Mouse (Mus musculus) lung, embryonic 16.5 days (tissue): ENCODE measurements around the gene Napa. TPM values are rescaled to one million over a fixed set of nuclear protein-coding genes. Genes with fewer than 3 reads are reported as not detected.

Experiments
- ATAC-seq: fragments of 200-750 bp; cut with Nextera tagmentation; 2 replicates; pipeline ENCODE4 v1.8.0; 2017; ENCODE audit warnings: low read depth, mild to moderate bottlenecking, moderate library complexity
- H3K27ac ChIP-seq: fragments of 300-500 bp; sonication (generic); 2 replicates; pipeline ENCODE4 v1.5.1; 2014; ENCODE audit warnings: mild to moderate bottlenecking, control low read depth, low read length
- H3K27me3 ChIP-seq: fragments of 300-500 bp; sonication (generic); 2 replicates; pipeline ENCODE4 v1.6.1; 2014; ENCODE audit warnings: low read depth, low read length, mixed read lengths; ENCODE audit not compliant: control insufficient read depth, insufficient read depth
- H3K36me3 ChIP-seq: fragments of 300-500 bp; sonication (generic); 2 replicates; pipeline ENCODE4 v1.6.1; 2014; ENCODE audit warnings: low read length; ENCODE audit not compliant: control insufficient read depth, insufficient read depth
- H3K4me1 ChIP-seq: fragments of 300-500 bp; sonication (generic); replicated peaks from 2 replicates; pipeline ENCODE4 v1.6.1; 2014; ENCODE audit warnings: low read length, mixed read lengths; ENCODE audit not compliant: control insufficient read depth, insufficient read depth
- H3K4me2 ChIP-seq: fragments of 300-500 bp; sonication (generic); 2 replicates; pipeline ENCODE4 v1.6.1; 2014; ENCODE audit warnings: low read depth, low read length, control low read depth
- H3K4me3 ChIP-seq: fragments of 300-500 bp; sonication (generic); 2 replicates; pipeline ENCODE4 v1.5.1; 2014; ENCODE audit warnings: mild to moderate bottlenecking, low read length, control low read depth
- H3K9ac ChIP-seq: fragments of 300-500 bp; sonication (generic); 2 replicates; pipeline ENCODE4 v1.6.1; 2014; ENCODE audit warnings: low read length, control low read depth
- H3K9me3 ChIP-seq: fragments of 300-500 bp; sonication (generic); 2 replicates; pipeline ENCODE4 v1.6.1; 2016; ENCODE audit warnings: low read length; ENCODE audit not compliant: control insufficient read depth
- WGBS: fragments of 180-500 bp; shearing (Covaris S2); extraction: QIAGEN DNeasy Blood & Tissue Kit; methylation state at CpG from one replicate; pipeline ENCODE4 v1.1.7; 2014; 5-methylcytosine and 5-hydroxymethylcytosine counted together
- polyA plus RNA-seq: library from polyadenylated mRNA; unstranded; fragments of >200 nt; fragmentation: Nextera tagmentation; extraction: Ambion mirVana; gene quantifications from 2 replicates; pipeline ENCODE4 v1.2.1, GENCODE M21; 2015

Napa gene
- polyA plus RNA-seq, 1 experiment from 2014 or later = 167 TPM

DNA sequence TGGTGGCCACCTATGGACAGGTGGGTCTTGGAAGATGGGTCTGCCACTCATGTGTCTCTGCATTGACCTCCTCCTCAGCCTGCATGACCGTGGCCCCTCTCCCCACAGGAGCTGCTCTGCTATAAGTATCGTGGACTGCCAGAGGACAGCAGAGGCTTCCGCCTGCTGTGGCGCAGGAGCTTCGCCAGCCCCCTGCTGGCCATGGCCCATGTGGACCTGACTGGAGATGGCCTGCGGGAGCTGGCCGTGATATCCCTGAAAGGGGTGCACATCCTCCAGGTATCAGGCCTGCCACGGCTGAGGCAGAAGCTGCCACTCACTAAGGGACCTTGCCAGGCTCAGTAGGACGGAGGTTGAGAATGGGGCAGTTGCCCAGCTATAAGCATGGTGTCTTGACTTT, 27.6 kb downstream of the Napa start:
- Histone ChIP-seq H3K36me3 (no peaks in the 10 kb centered on the region), H3K4me2 (no peak overlapping the region), H3K4me3 (no peak overlapping the region), H3K27me3 (no peaks in the 10 kb centered on the region), H3K9me3 (no peaks in the 10 kb centered on the region), H3K9ac (no peak overlapping the region), H3K27ac (no peak overlapping the region), H3K4me1 (peaks cover under 1% of the 10 kb centered on the region)
- ATAC-seq = no peak
- WGBS = 78% methylated on average over 9 of the region's 9 CpGs

DNA sequence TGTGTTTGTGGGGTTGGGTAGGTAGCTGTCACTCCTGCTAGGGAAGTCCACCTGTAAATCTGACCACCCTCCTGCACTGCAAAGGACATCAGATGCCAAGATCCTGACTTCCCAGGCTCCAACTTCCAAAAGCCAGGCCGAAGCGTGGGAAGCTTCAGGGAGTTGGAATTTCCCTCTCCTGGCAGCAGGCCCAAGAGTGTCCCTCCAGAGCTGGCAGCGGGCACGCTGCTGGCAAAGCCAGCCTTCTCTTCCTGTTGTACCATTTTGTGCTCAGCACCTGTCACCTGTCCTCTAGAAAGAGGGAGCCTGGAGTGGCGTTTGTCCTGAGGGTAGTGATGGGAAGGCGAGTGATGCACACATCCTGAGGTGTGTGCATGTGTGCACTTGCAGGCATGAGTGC, 30.1 kb downstream of the Napa start:
- Histone ChIP-seq H3K9me3 (no peaks in the 10 kb centered on the region), H3K27me3 (no peaks in the 10 kb centered on the region), H3K4me2 (no peak overlapping the region), H3K4me3 (no peak overlapping the region), H3K36me3 (no peaks in the 10 kb centered on the region), H3K27ac (no peak overlapping the region), H3K4me1 (peaks cover 3% of the 10 kb centered on the region; the same call in 1 of the 2 replicates), H3K9ac (no peak overlapping the region)
- ATAC-seq = no peak
- WGBS = 70% methylated on average over 6 of the region's 6 CpGs

DNA sequence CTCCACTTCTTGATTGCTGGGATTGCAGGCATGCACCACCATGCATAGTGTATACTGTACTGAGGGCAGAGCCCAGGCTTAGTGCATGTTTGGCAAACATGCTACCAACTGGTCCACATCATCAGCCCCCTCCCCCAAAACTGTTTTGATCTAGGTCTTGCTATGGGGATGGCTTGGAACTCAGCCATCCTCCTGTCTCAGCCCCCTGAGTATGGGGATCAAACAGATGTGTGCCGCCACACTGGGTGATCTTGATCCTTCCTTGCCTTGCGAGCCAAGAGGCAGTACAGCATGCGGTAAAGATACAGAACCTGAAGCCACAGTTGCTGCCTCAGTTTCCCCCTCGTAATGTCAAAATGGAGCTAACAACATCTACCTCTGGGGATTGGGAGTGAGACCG, 30.6 kb downstream of the Napa start:
- H3K4me2 ChIP-seq = 0 out of 2 replicates have a peak overlapping the region, but pooled peaks have one; percentile 87
- H3K36me3 ChIP-seq = no peaks in the 10 kb centered on the region
- no peak overlapping the region for H3K9ac ChIP-seq
- ATAC-seq = no peak
- H3K4me1 ChIP-seq = peaks cover 3% of the 10 kb centered on the region; the same call in 1 of the 2 replicates
- no peaks in the 10 kb centered on the region for H3K27me3 ChIP-seq
- WGBS = 65% methylated on average over 5 of the region's 5 CpGs
- H3K9me3 ChIP-seq = no peaks in the 10 kb centered on the region
- H3K27ac ChIP-seq = no peak overlapping the region
- H3K4me3 ChIP-seq = no peak overlapping the region

DNA sequence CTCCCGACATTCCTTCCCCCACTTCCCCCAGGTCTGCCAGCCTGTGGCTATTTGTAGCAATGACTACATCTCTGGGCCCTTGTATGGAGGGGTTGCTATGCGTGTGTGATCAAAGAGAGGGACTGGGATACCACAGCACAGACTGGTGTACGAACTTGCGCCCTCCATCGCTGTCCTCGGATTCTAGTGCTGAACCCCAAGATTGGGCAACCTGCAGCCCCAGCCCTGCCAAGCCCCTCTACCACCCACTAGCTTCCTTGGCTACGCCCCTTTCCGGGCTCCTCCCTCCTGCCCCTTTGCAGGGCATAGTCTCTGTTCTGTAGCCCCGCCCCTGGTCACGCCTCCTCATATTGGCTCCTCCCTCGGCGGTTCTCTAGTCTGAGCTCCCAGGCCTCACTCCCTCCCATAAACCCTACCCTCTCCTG, 31.2 kb downstream of the Napa start, which contains the start of gene Slc8a2:
Gene Slc8a2 (plus strand): TSS at position 406 of the 425 bp plus-strand sequence.
- H3K27me3 ChIP-seq = no peaks in the 10 kb centered on the region
- peak within 1 kb of the TSS; percentile 87 for H3K4me2 ChIP-seq
- H3K4me3 ChIP-seq = peak within 1 kb of the TSS; percentile 54
- peak; percentile 85 for ATAC-seq
- H3K27ac ChIP-seq = 0 out of 2 replicates have a peak within 1 kb of the TSS, but pooled peaks have one; percentile 32
- H3K36me3 ChIP-seq = no peaks in the 10 kb centered on the region
- WGBS = 2% methylated on average over 12 of the region's 12 CpGs
- H3K4me1 ChIP-seq = peaks cover 3% of the 10 kb centered on the region; the same call in 1 of the 2 replicates
- H3K9ac ChIP-seq = peak within 1 kb of the TSS; percentile 60
- no peaks in the 10 kb centered on the region for H3K9me3 ChIP-seq

DNA sequence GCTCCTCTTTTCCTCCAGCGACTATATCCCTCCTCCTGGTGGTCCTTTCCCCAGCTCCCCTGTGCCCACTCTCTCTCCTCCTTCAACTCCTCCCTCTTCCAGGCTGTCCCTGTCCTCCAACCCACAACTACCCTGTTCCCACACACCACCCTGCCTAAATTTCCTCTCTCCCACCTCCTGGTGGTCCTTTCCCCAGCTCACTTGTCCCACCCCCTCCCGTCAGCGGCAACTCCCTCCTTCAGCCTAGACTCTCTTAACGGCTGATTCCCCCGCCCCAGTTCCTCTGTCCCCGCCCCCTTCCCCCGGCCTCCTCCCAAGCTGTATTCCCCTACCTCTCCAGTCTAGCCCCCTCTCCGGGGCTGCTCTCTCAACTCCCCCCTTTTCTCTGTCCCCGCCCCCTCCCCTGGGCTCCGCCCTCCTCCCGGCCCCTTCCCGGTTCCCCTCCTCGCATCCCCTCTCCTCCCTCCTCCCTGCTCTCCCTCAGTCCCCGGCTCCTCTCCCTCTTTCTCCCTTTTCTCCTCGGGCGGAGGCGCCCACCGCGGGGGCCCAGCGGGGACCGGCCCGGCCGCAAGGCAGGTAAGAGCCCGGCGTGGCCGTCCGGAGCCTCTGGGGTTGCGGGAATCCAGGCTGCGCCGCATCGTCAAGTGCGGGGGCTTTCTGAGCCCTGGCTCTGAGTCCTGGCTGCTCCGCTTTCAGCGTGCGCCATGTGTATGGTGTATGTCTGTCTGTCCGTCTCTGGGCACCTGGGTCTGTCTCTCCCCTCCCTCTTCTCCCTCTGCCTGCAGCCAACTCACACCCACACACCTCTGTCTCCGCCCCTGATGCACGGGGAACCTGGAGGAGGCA, 31.8 kb downstream of the Napa start:
- Histone ChIP-seq H3K4me1 (peaks cover 3% of the 10 kb centered on the region; the same call in 1 of the 2 replicates), H3K4me3 (peak overlapping the region; percentile 54), H3K9ac (peak overlapping the region; percentile 60), H3K27ac (0 out of 2 replicates have a peak overlapping the region, but pooled peaks have one; percentile 32), H3K36me3 (no peaks in the 10 kb centered on the region), H3K9me3 (no peaks in the 10 kb centered on the region), H3K4me2 (peak overlapping the region; percentile 87), H3K27me3 (no peaks in the 10 kb centered on the region)
- peak; percentile 83 for ATAC-seq
- WGBS = 1% methylated on average over 31 of the region's 38 CpGs

DNA sequence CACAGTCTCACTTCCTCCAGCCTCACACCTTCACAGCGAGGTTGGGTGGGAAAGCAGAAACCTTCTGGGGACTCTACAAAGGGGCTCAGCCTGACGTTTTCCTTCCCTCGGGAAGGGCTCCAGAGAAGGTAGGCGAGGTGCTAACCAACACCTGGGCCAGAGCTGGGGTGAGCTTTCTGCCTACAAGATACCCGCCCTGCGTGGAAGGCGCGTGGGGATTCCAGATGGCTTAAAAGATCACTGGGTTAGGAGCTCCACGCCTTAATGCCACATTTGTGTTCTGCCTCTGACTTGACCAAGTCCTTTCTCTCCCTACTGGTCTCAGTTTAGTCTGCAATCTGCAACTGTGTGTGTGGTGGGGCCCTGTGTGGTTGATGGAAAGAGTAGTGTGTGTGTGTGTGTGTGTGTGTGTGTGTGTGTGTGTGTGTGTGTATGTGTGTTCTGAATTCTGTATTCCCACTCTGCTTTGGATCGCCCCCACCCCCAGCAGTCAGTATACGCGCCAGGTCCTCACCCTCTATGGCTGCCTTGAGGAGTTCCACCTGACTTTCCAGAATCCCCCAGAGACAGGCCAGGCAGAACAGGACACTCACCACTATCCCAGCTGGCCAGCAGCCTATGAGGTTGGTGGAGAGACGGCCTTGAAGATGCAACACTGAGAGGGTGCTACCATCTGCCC, 32.8 kb downstream of the Napa start:
- Histone ChIP-seq H3K9ac (no peak overlapping the region), H3K9me3 (no peaks in the 10 kb centered on the region), H3K4me2 (peak overlapping the region; percentile 87; the same call in 1 of the 2 replicates), H3K27ac (no peak overlapping the region), H3K27me3 (no peaks in the 10 kb centered on the region), H3K36me3 (no peaks in the 10 kb centered on the region), H3K4me3 (no peak overlapping the region), H3K4me1 (peaks cover 3% of the 10 kb centered on the region; the same call in 1 of the 2 replicates)
- WGBS = 31% methylated on average over 13 of the region's 13 CpGs
- no peak for ATAC-seq

DNA sequence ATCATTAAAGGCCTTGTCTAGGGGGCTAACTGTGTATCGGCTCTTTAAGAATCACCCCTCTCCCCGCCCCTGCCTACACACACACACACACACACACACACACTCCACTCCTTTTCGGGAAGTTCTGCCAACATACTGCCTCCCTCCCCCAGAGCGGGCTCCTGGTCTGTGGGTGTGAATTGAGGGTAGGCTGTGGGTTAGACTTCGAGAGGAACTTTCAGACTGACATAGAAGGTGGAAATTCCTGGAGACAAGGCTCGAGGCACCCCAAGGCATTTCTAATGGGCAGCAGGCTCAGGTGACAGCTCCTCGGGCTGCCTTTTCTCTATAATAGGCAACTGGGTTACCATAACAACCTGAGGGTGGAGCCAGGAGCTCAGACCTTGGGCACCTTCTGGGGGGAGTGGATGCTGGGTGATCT, 33.9 kb downstream of the Napa start:
- Histone ChIP-seq H3K27me3 (no peaks in the 10 kb centered on the region), H3K9me3 (no peaks in the 10 kb centered on the region), H3K36me3 (no peaks in the 10 kb centered on the region), H3K4me2 (no peak overlapping the region), H3K27ac (no peak overlapping the region), H3K4me3 (no peak overlapping the region), H3K9ac (no peak overlapping the region), H3K4me1 (peaks cover 3% of the 10 kb centered on the region; the same call in 1 of the 2 replicates)
- no peak for ATAC-seq
- 12% methylated on average over 7 of the region's 7 CpGs for WGBS

DNA sequence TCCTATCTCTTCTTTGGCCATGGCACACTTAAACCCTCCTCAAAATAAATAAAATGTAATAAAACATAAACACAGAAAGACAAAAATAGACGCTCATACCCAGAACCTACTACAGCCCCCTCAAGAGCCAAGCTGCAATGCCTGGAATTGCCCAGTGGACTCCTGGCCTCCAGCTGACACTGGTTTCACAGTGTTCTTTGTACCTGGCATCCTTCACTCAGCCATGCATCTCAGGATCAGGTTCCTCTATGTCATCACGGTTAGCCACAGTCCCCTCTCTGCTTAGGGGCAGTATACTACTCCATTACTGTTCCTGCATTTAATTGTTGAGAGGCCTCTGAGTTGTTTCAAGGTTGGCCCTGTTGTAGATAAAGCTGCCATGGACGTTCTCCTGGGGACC, 34.7 kb downstream of the Napa start:
- H3K4me1 ChIP-seq = peaks cover 3% of the 10 kb centered on the region; the same call in 1 of the 2 replicates
- no peak overlapping the region for H3K9ac ChIP-seq
- no peak overlapping the region for H3K4me3 ChIP-seq
- WGBS = 43% methylated on average over 3 of the region's 3 CpGs
- no peaks in the 10 kb centered on the region for H3K36me3 ChIP-seq
- H3K27me3 ChIP-seq = no peaks in the 10 kb centered on the region
- ATAC-seq = no peak
- H3K27ac ChIP-seq = no peak overlapping the region
- H3K4me2 ChIP-seq = no peak overlapping the region
- H3K9me3 ChIP-seq = no peaks in the 10 kb centered on the region

DNA sequence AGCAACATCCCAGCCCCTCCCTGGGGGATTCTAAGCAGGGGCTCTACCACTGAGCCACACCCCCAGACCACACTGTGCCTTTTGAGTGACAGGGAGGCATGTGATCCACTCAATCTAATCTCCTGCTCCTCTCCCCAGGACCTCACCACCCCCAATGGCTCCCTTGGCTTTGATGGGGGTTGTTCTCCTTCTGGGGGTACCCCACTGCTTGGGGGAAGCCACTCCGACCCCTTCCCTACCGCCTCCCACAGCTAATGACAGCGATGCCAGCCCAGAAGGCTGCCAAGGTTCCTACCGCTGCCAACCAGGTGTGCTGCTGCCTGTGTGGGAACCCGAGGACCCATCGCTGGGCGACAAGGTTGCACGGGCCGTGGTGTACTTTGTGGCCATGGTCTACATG, 35.4 kb downstream of the Napa start:
- H3K9me3 ChIP-seq = no peaks in the 10 kb centered on the region
- peaks cover 3% of the 10 kb centered on the region; the same call in 1 of the 2 replicates for H3K4me1 ChIP-seq
- ATAC-seq = no peak
- H3K27ac ChIP-seq = no peak overlapping the region
- no peak overlapping the region for H3K4me2 ChIP-seq
- no peak overlapping the region for H3K4me3 ChIP-seq
- H3K27me3 ChIP-seq = no peaks in the 10 kb centered on the region
- WGBS = 87% methylated on average over 9 of the region's 9 CpGs
- no peaks in the 10 kb centered on the region for H3K36me3 ChIP-seq
- H3K9ac ChIP-seq = no peak overlapping the region
